ENCODE assay signal across 9 mouse cellular contexts in genomic region chr6:128802557-128802956, GRCm38 (mm10). TPM values are rescaled to one million over a fixed set of nuclear protein-coding genes. Genes with fewer than 3 reads are reported as not detected.
DNase-seq lines count a peak whose midpoint lies in the region; ATAC-seq lines count a peak whose summit lies in the region.
"Had no signal": no experiment of that assay in that cellular context is flagged by ENCODE, and none has a peak within 500 bp of the region (broad histone marks: within the 10 kb centered on the region; RNA-seq: fewer than 3 reads in every experiment).

No protein-coding gene starts in this region.

- no peaks in the 10 kb centered on the region for H3K36me3 ChIP-seq in lung, embryonic 16.5 days (ENCODE audit: control insufficient read depth, insufficient read depth, low read length)
- H3K36me3 ChIP-seq in embryonic facial prominence, embryonic 15.5 days = no peaks in the 10 kb centered on the region
- no peaks in the 10 kb centered on the region for H3K36me3 ChIP-seq in intestine, embryonic 15.5 days
- H3K36me3 ChIP-seq in midbrain, embryonic 14.5 days (ENCODE audit: control insufficient read depth, insufficient read depth, low read length) = no peaks in the 10 kb centered on the region

- H3K27me3 ChIP-seq in lung, embryonic 16.5 days (ENCODE audit: control insufficient read depth, insufficient read depth, low read depth, low read length) = no peaks in the 10 kb centered on the region
- no peaks in the 10 kb centered on the region for H3K27me3 ChIP-seq in embryonic facial prominence, embryonic 15.5 days
- H3K27me3 ChIP-seq in intestine, embryonic 15.5 days (replicated peaks) = no peaks in the 10 kb centered on the region
- no peaks in the 10 kb centered on the region for H3K27me3 ChIP-seq in midbrain, embryonic 14.5 days (ENCODE audit: control insufficient read depth, insufficient read depth, low read length)

- H3K4me2 ChIP-seq in lung, embryonic 16.5 days (ENCODE audit: low read depth, low read length) = peak overlapping the region; percentile 78
- H3K4me2 ChIP-seq in embryonic facial prominence, embryonic 15.5 days (replicated peaks) = peak overlapping the region; percentile 61
- peak overlapping the region; percentile 74 for H3K4me2 ChIP-seq in intestine, embryonic 15.5 days (replicated peaks)
- peak overlapping the region; percentile 60 for H3K4me2 ChIP-seq in midbrain, embryonic 14.5 days (ENCODE audit: low read length)

- no peaks in the 10 kb centered on the region for H3K9me3 ChIP-seq in lung, embryonic 16.5 days (ENCODE audit: control insufficient read depth, low read length)
- H3K9me3 ChIP-seq in embryonic facial prominence, embryonic 15.5 days (replicated peaks) = no peaks in the 10 kb centered on the region
- no peaks in the 10 kb centered on the region for H3K9me3 ChIP-seq in intestine, embryonic 15.5 days
- no peaks in the 10 kb centered on the region for H3K9me3 ChIP-seq in midbrain, embryonic 14.5 days (ENCODE audit: control insufficient read depth, low read length)

- H3K4me1 ChIP-seq in lung, embryonic 16.5 days (replicated peaks; ENCODE audit: control insufficient read depth, insufficient read depth, low read length) = peaks cover 7% of the 10 kb centered on the region; the same call in 1 of the 2 replicates
- peaks cover 17% of the 10 kb centered on the region for H3K4me1 ChIP-seq in embryonic facial prominence, embryonic 15.5 days
- peaks cover 8% of the 10 kb centered on the region; the same call in 1 of the 2 replicates for H3K4me1 ChIP-seq in intestine, embryonic 15.5 days (replicated peaks)
- peaks cover 9% of the 10 kb centered on the region; the same call in 1 of the 2 replicates for H3K4me1 ChIP-seq in midbrain, embryonic 14.5 days (ENCODE audit: control insufficient read depth, insufficient read depth, low read length)

- H3K27ac ChIP-seq in lung, embryonic 16.5 days (ENCODE audit: low read length) = peak overlapping the region; percentile 76
- peak overlapping the region; percentile 84 for H3K27ac ChIP-seq in embryonic facial prominence, embryonic 15.5 days (replicated peaks)
- peak overlapping the region; percentile 71 for H3K27ac ChIP-seq in intestine, embryonic 15.5 days
- H3K27ac ChIP-seq in midbrain, embryonic 14.5 days (replicated peaks; ENCODE audit: low read depth, low read length) = peak overlapping the region; percentile 83

- DNase-seq in embryo, embryonic 10 days (ENCODE audit: low spot score) = peak; percentile 11
- no peak for DNase-seq in embryo, embryonic 10.5 days (ENCODE audit: low spot score)
- no peak for DNase-seq in lung, postnatal 25 days (ENCODE audit: low spot score)
- DNase-seq in midbrain, embryonic 14.5 days = no peak
- DNase-seq in adrenal gland, postnatal 25 days = no peak

- peak overlapping the region; percentile 71 for H3K9ac ChIP-seq in lung, embryonic 16.5 days (ENCODE audit: low read length)
- H3K9ac ChIP-seq in embryonic facial prominence, embryonic 15.5 days = 0 out of 2 replicates have a peak overlapping the region, but pooled peaks have one; percentile 26
- peak overlapping the region; percentile 56 for H3K9ac ChIP-seq in intestine, embryonic 15.5 days
- peak overlapping the region; percentile 52 for H3K9ac ChIP-seq in midbrain, embryonic 14.5 days (replicated peaks; ENCODE audit: low read length)

- H3K4me3 ChIP-seq in lung, embryonic 16.5 days (ENCODE audit: low read length) = peak overlapping the region; percentile 59
- peak overlapping the region; percentile 51 for H3K4me3 ChIP-seq in embryonic facial prominence, embryonic 15.5 days (replicated peaks)
- peak overlapping the region; percentile 43 for H3K4me3 ChIP-seq in intestine, embryonic 15.5 days (replicated peaks)
- peak overlapping the region; percentile 39 for H3K4me3 ChIP-seq in midbrain, embryonic 14.5 days (replicated peaks; ENCODE audit: low read depth, low read length)

- peak; percentile 39 for ATAC-seq in lung, embryonic 16.5 days (ENCODE audit: low read depth)
- peak; percentile 49; the same call in 1 of the 2 replicates for ATAC-seq in embryonic facial prominence, embryonic 15.5 days (ENCODE audit: insufficient number of reproducible peaks, low FRiP score, low TSS enrichment, low read depth)
- peak; percentile 35 for ATAC-seq in intestine, embryonic 15.5 days
- peak; percentile 32 for ATAC-seq in midbrain, embryonic 14.5 days (ENCODE audit: low FRiP score, low TSS enrichment)

- 10% methylated on average over 10 of the region's 10 CpGs for WGBS in lung, embryonic 16.5 days
- 9% methylated on average over 10 of the region's 10 CpGs for WGBS in embryonic facial prominence, embryonic 15.5 days
- WGBS in intestine, embryonic 15.5 days = 11% methylated on average over 10 of the region's 10 CpGs
- 11% methylated on average over 10 of the region's 10 CpGs for WGBS in midbrain, embryonic 14.5 days

RNA-seq across cellular contexts. Expression of gene Klrb1c, which starts 13.5 kb away (rescaled TPM):
- polyA plus RNA-seq in lung, embryonic 16.5 days (2015; fragmentation: Nextera tagmentation; extraction: Ambion mirVana) = 0.25 and 0.33 TPM in 2 replicates
- polyA plus RNA-seq in embryonic facial prominence, embryonic 15.5 days (2015; fragmentation: Nextera tagmentation; extraction: Ambion mirVana) = 0.05 and 0.11 TPM in 2 replicates
- polyA plus RNA-seq in intestine, embryonic 15.5 days (2015; fragmentation: Nextera tagmentation; extraction: Ambion mirVana) = 0.30 and 0.34 TPM in 2 replicates
- not detected in 2 replicates for polyA plus RNA-seq in midbrain, embryonic 14.5 days (2014; fragmentation: Nextera tagmentation; extraction: Ambion mirVana)
- not detected in 2 replicates for total RNA-seq in adrenal gland, postnatal 25 days (2021)
- total RNA-seq: gastrocnemius, postnatal 36 days had no signal

RNA-seq across cellular contexts. Expression of gene Gm44511, which starts 23.6 kb away (rescaled TPM):
- polyA plus RNA-seq in lung, embryonic 16.5 days (2015; fragmentation: Nextera tagmentation; extraction: Ambion mirVana) = not detected in 2 replicates
- not detected in 2 replicates for polyA plus RNA-seq in embryonic facial prominence, embryonic 15.5 days (2015; fragmentation: Nextera tagmentation; extraction: Ambion mirVana)
- not detected in 2 replicates for polyA plus RNA-seq in intestine, embryonic 15.5 days (2015; fragmentation: Nextera tagmentation; extraction: Ambion mirVana)
- not detected in 2 replicates for polyA plus RNA-seq in midbrain, embryonic 14.5 days (2014; fragmentation: Nextera tagmentation; extraction: Ambion mirVana)
- not detected in 2 replicates for total RNA-seq in adrenal gland, postnatal 25 days (2021)
- total RNA-seq: gastrocnemius, postnatal 36 days had no signal

RNA-seq across cellular contexts. Expression of gene Klrb1b, which starts 23.6 kb away (rescaled TPM):
- 0.29 and 0.33 TPM in 2 replicates for polyA plus RNA-seq in lung, embryonic 16.5 days (2015; fragmentation: Nextera tagmentation; extraction: Ambion mirVana)
- 0.34 TPM in 1 of 2 replicates, not detected in the other for polyA plus RNA-seq in embryonic facial prominence, embryonic 15.5 days (2015; fragmentation: Nextera tagmentation; extraction: Ambion mirVana)
- polyA plus RNA-seq in intestine, embryonic 15.5 days (2015; fragmentation: Nextera tagmentation; extraction: Ambion mirVana) = 1.2 TPM in 2 replicates
- polyA plus RNA-seq in midbrain, embryonic 14.5 days (2014; fragmentation: Nextera tagmentation; extraction: Ambion mirVana) = 0.09 and 0.14 TPM in 2 replicates
- not detected in 2 replicates for total RNA-seq in adrenal gland, postnatal 25 days (2021)
- total RNA-seq: gastrocnemius, postnatal 36 days had no signal
